Mouse (Mus musculus): ENCODE data around the gene Ctf2.
"Not testable (repeated sequence)": the region's sequence is repeated elsewhere in the genome, so short reads cannot be mapped to it uniquely, and the experiment has no call there.

The Ctf2 gene

GRCm38 (mm10) chr7:127732066-127732465 is at the start of gene Ctf2:
Gene Ctf2, minus strand, starts transcription at chr7:127732166.
- not testable (repeated sequence) for DNase-seq

DNA sequence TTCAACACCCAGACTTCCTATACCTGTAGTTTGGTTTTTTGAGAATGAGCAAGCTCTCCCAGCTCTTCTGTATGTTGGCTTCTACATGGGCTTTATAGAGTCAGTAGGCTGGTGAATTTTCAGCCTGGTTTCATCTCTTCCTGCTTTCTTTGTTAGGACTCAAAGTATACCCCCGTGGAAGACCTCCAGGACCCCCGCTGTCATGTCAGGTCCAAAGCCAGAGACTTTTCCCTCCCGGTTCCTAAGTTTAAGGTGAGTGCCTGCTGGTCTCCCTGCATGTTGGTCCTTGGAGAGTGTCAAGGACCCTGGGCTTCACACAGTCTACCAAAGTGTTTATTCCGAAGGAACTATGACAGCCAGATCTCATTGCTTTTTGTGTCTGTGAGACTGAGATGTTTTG is 46.4 kb upstream of the Ctf2 start:
- peak; percentile 33 to 64 for DNase-seq

GRCm38 (mm10) chr7:127777474-127778266 is 45.7 kb upstream of the Ctf2 start:
- peak; percentile 78 to 81 for DNase-seq

DNA sequence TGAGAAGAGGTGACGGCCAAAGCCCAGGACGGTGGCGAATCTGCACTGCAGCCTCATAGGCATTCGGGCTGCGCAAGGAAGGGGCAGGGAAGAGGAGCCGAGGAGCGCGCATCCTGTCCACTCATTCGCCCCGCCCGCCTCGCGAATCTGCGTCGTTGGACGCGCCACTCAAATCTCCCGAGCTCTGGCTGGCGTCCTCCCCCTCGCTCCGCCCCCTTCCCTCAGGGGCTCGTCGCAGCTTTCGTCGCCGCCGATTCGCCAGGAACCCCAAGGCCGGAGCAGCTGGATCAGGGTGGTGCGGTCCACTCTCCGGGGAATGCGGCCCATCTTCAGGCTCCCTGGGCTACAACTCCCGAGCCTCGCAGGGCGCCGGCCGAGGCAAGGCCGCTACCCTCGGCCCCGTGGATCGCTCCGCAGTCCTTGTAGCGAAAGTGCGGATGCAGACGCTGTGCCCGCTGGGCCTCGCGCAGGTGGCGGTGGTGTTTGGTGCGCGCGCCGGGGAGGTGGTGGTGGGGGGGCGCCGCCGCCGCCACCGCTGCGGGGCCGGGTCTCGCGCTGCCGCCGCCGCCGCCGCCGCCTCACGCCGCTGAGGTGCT is 45.0 kb upstream of the Ctf2 start:
- peak; percentile 98 to 99 for DNase-seq

- DNase-seq, result peak; percentile 95 to 98
Observed at GRCm38 (mm10) chr7:127776426-127776825, 44.5 kb upstream of the Ctf2 start, which contains the start of gene Setd1a. Gene Setd1a, plus strand, starts transcription at chr7:127776670.

GRCm38 (mm10) chr7:127775837-127776236 is 43.9 kb upstream of the Ctf2 start:
- not testable (repeated sequence) for DNase-seq

DNA sequence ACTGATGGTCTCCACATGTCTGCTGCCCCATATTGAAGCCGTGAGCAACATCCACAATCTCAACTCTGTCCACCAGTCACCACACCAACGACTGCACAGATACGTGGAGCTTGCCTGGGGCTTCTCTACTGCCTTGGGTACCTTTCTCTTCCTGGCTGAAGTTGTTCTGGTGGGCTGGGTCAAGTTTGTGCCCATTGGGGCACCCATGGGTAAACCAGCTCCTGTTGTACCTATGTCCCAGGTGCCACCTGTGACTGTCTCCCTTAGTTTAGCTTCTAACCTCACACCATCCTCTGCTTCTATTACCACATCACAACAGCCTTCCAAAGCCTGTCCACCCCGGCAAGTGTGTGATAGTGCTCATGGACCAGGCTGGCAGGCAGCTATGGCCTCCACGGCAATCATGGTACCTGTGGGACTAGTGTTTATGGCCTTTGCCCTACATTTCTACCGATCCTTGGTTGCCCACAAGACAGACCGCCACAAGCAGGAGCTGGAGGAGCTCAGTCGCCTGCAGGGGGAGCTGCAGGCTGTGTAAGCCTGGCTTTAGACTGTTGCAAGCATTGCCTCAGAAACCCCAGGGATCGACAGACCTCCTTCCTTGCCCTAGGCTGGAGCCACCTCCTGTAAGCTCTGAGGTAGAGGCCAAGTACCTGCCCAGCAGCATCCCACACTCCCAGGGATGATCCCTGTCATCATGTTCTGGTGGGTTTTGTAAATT is 41.9 kb upstream of the Ctf2 start:
- peak; percentile 83 to 87 for DNase-seq

GRCm38 (mm10) chr7:127772557-127772956 is 40.6 kb upstream of the Ctf2 start:
- DNase-seq, result no peak

DNA sequence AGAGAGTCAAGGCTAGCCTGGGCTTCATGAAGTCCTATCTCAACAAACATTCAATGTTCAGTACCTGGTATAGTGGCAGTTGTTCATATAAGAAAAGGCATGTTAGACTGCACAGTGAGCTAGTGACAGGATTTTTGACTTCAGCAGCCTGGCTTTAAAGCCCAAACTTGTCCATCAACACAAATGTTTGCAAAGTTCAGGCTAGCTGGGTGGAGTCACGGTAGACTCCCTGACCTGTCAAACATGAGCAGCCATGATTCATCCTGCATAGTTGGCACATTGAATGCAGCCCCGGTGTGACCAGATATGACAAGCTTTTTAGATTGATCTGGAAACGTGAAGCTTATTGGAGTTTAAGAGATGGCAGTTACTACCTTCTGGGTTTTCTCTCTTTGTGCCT is 40.1 kb upstream of the Ctf2 start:
- no peak for DNase-seq

DNA sequence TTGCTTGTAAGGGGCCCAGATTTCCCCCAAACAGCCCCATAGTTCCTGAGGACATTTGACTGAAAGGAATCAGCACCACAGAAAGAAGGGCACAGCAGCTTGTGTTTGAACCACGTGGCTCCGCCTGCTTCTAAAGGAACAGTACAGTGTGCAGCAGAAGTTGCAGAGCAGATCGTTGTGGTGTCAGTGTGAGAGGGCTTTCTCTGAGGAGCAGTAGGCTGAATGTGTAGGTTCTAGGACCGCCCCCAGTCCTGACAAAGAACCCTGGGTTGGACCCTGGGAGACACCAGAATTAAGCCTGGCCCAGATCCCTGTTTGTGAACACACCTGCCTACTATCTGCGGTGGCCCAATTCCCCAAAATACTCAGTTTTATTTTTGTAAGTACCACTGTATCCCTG is 39.3 kb upstream of the Ctf2 start:
- DNase-seq, result no peak

- DNase-seq, result no peak
Observed at GRCm38 (mm10) chr7:127770039-127770905, 38.3 kb upstream of the Ctf2 start.

- DNase-seq, result peak; percentile 80 to 83
Observed at GRCm38 (mm10) chr7:127769651-127770038, 37.7 kb upstream of the Ctf2 start, which contains the start of gene Orai3. Gene Orai3, plus strand, starts transcription at chr7:127769815.

DNA sequence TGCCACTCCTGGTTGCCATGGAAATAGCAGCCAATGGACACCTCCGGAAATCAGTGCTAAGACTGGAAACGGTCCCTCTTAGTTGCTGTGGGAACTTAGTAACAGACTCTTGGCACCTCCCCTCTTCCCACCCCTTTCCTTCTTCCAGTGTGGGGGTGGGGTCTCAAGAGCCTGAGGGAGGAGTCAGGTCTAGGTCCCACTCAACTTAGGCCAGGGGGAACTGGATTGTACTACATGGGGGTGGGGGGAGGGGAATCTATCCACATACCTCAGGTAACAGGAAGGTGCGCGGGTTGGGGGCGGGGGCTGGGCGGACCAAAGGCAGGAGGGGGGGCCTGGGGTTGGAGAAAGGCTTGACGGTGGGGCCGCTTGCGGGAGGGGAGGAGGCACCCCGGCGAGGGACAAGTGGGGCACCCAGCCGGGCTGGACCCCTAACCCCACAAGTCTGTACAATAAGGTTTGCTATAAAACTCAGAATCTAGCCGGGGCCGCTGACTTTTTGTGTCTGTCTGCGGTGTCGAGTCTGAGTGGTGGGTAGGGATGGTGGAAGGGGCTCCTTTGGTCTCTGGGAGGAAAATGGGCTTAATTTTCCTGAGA is 37.1 kb upstream of the Ctf2 start:
- DNase-seq, result peak; percentile 96 to 98

GRCm38 (mm10) chr7:127768346-127768996 is 36.5 kb upstream of the Ctf2 start:
- DNase-seq, result peak in 1 of 2 experiments; percentile 60

- DNase-seq, result peak in 1 of 2 experiments; percentile 54
Observed at GRCm38 (mm10) chr7:127767671-127768345, 35.8 kb upstream of the Ctf2 start.

DNA sequence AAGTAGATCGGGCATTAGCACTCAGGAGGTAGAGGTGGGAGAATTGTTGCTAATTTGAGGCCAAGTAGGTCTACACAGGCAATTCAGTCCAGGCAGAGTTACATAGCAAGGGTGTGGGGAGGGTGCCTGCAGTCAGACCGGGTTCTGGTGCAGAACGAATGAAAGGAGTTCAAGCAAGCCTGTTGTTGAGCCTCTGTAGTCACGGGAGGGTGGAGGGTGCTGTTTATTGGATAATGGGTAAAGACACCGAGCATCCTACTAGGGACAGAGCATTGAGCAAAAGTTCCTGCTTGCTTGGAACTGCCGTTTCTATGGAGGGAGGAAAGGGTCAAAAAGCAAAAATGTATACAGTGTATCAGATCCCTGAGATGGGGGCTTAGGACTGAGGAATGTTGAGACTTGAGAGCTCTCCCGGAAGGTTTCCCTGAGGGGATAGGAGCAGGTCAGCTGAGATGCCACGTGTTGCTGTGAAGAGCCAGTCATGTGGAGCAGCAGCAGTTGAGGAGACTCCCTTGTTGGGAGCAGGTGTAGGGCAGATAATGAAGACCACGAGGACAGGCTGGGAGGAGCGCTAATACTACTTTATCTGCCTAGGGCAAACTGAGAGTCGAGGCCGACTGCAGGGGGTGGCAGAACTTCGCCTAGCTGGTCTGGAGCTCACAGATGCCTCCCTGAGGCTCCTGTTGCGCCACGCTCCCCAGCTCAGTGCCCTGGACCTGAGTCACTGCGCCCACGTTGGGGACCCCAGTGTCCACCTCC is 35.1 kb upstream of the Ctf2 start:
- DNase-seq, result no peak

DNA sequence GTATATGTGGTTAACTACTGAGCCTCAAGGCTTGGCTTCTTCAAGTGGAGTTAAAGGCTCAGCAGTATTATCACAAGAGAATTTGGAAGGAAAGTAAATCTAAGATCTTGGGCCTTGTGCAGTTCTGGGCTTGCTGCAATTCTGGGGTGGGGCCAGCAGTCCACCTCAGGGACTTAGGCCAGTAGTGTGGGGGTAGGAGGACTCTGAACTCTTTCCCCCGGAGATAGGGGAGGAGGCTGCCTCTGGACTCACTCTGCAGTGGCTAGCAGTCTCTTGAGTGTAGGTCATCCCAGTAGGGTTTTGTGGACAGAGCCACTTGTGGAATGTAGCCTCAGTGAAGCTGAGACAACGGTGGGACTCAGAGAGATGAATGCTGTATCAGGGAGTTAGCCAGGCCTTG is 33.8 kb upstream of the Ctf2 start:
- no peak for DNase-seq

GRCm38 (mm10) chr7:127763642-127764041 is 31.7 kb upstream of the Ctf2 start:
- DNase-seq, result no peak

DNA sequence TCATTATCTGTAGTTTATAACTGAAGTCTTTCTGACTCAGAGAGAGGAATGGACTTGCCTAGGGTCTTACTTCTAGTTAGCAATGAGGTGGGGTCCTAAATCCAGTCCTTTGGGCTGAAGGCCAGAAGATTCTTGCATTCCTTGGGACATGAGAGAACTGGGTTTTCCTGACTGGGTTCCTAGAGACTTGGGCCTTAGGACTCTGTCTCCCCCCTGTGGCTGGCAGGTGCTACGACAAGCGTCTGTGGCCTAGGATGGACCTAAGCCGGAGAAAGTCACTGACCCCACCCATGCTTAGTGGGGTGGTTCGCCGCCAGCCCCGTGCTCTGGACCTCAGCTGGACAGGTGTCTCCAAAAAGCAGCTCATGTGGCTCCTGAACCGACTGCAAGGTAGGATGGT is 29.1 kb upstream of the Ctf2 start:
- DNase-seq, result peak; percentile 84 to 85

GRCm38 (mm10) chr7:127760478-127760877 is 28.5 kb upstream of the Ctf2 start:
- no peak for DNase-seq

Measured in cerebellum, postnatal 14 days (tissue).